Mouse (Mus musculus): Measurements from ENCODE around the gene Ifna11. TPM values are rescaled to one million over a fixed set of nuclear protein-coding genes. Genes with fewer than 3 reads are reported as not detected.

Ifna11 gene
- total RNA-seq, 2 experiments from 2014 or later = not detected

- no peak for DNase-seq
Observed at GRCm38 (mm10) chr4:88840058-88840457, 20.3 kb downstream of the Ifna11 start.

- DNase-seq = no peak
Observed at GRCm38 (mm10) chr4:88841438-88841911, 21.7 kb downstream of the Ifna11 start, which contains the start of gene Ifna4. Ifna4 (plus strand) TSS chr4:88841861.

GRCm38 (mm10) chr4:88845334-88845733 lies 25.6 kb downstream of the Ifna11 start:
- DNase-seq = no peak

GRCm38 (mm10) chr4:88849698-88850097 lies 29.9 kb downstream of the Ifna11 start, which contains the start of gene Ifna1:
Ifna1 (plus strand) TSS chr4:88850087.
- no peak for DNase-seq

GRCm38 (mm10) chr4:88851026-88851763 lies 31.4 kb downstream of the Ifna11 start:
- no peak for DNase-seq

- no peak for DNase-seq
Observed at GRCm38 (mm10) chr4:88859214-88859613, 39.5 kb downstream of the Ifna11 start.

- DNase-seq = no peak
Observed at GRCm38 (mm10) chr4:88863309-88863708, 43.5 kb downstream of the Ifna11 start.

- no peak for DNase-seq
Observed at GRCm38 (mm10) chr4:88864599-88864998, 44.8 kb downstream of the Ifna11 start.

GRCm38 (mm10) chr4:88865011-88865569 lies 45.3 kb downstream of the Ifna11 start:
- no peak for DNase-seq

GRCm38 (mm10) chr4:88867366-88867925 lies 47.7 kb downstream of the Ifna11 start:
- DNase-seq = peak; percentile 79 to 83

GRCm38 (mm10) chr4:88867926-88868911 lies 48.5 kb downstream of the Ifna11 start:
- DNase-seq = peak; percentile 13 to 25

Other genes starting within 250 kb of the Ifna11 start
- not detected for gene Ifna14, start 248.2 kb upstream of the Ifna11 start, total RNA-seq (2021)
- not detected for gene Ifna9, start 227.6 kb upstream of the Ifna11 start, total RNA-seq (2021)
- gene Ifna12, start 216.6 kb upstream of the Ifna11 start, total RNA-seq (2021) = not detected
- gene C87499, start 185.5 kb upstream of the Ifna11 start, total RNA-seq (2021) = not detected
- gene Ifna13, start 175.5 kb upstream of the Ifna11 start, total RNA-seq (2021) = not detected
- gene Ifna16, start 143.0 kb upstream of the Ifna11 start, total RNA-seq (2021) = not detected
- not detected for gene Ifna2, start 136.0 kb upstream of the Ifna11 start, total RNA-seq (2021)
- not detected for gene Ifnab, start 128.6 kb upstream of the Ifna11 start, total RNA-seq (2021)
- under 1 TPM; 0.36 to 0.60 TPM for gene Gm26566, start 98.2 kb upstream of the Ifna11 start, total RNA-seq (2021)
- 10 to 100 TPM; 82.5 to 89.7 TPM for gene Klhl9, start 97.5 kb upstream of the Ifna11 start, total RNA-seq (2021)
- gene Gm13271, start 65.1 kb upstream of the Ifna11 start, total RNA-seq (2021) = not detected
- gene Gm13283, start 59.8 kb upstream of the Ifna11 start, total RNA-seq (2021) = under 1 TPM in 1 of 2 experiments, not detected in 1; 0.20 TPM
- not detected for gene Gm13290, start 46.1 kb upstream of the Ifna11 start, total RNA-seq (2021)
- gene Gm13289, start 43.0 kb upstream of the Ifna11 start, total RNA-seq (2021) = not detected
- gene Gm13272, start 40.1 kb upstream of the Ifna11 start, total RNA-seq (2021) = not detected
- gene Ifnz, start 37.8 kb upstream of the Ifna11 start, total RNA-seq (2021) = under 1 TPM in 1 of 2 experiments, not detected in 1; 0.20 TPM
- not detected for gene Gm13276, start 34.2 kb upstream of the Ifna11 start, total RNA-seq (2021)
- gene Gm13277, start 31.3 kb upstream of the Ifna11 start, total RNA-seq (2021) = not detected
- gene Gm13278, start 28.4 kb upstream of the Ifna11 start, total RNA-seq (2021) = not detected
- not detected for gene Gm13275, start 25.5 kb upstream of the Ifna11 start, total RNA-seq (2021)
- gene Gm13279, start 22.6 kb upstream of the Ifna11 start, total RNA-seq (2021) = not detected
- gene Gm13285, start 20.3 kb upstream of the Ifna11 start, total RNA-seq (2021) = not detected
- not detected for gene Gm13287, start 16.7 kb upstream of the Ifna11 start, total RNA-seq (2021)
- gene Gm13288, start 14.4 kb upstream of the Ifna11 start, total RNA-seq (2021) = under 1 TPM in 1 of 2 experiments, not detected in 1; 0.10 TPM
- not detected for gene Ifna7, start 3.7 kb upstream of the Ifna11 start, total RNA-seq (2021)
- gene Ifna6, start 7.5 kb downstream of the Ifna11 start, total RNA-seq (2021) = not detected
- not detected for gene Ifna5, start 15.6 kb downstream of the Ifna11 start, total RNA-seq (2021)
- not detected for gene Ifna4, start 21.9 kb downstream of the Ifna11 start, total RNA-seq (2021)
- not detected for gene Ifna1, start 30.1 kb downstream of the Ifna11 start, total RNA-seq (2021)
- gene Ifne, start 60.2 kb downstream of the Ifna11 start, total RNA-seq (2021) = not detected

Data from adrenal gland, postnatal 36 days (tissue).